Mouse (Mus musculus): ENCODE results near the gene Atp2a2. TPM values are rescaled to one million over a fixed set of nuclear protein-coding genes. Genes with fewer than 3 reads are reported as not detected.

Gene Atp2a2
- total and polyA plus RNA-seq, 2 experiments from 2014 or later = 45.2 to 202 TPM

DNA sequence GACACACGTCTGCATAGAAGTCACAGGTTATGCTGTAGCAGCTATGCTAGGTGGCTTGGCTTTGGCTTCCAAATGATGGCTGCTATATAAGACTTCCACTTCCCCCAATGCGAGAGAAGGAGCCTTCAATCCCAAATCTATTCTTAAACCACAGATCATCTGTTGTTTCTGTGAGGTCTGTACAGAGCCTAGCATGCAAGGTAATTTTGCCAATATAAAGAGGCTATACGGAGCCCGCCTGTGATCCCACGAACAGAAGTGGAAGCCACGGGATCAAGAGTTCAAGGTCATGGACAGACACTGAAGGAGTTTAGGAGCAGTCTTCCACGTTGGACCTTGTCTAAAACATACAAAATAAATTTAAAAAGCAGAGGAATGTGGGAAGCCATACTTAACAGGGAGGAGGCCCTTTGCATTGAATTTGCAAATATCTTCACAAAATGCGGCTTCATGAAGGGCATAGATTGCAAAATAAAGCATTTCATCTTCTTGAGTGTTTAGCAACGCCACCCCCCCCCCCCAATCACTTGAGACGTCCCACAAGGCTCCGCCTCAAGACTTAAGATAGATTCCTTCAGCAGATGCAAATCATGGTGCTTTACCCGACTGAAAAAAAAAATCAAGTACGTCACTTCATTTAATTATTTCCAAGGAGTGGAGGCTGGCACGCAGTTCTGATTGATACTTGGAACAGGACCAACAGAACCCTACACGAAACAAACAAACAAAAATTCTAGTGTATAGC, 1.2 kb upstream of the Atp2a2 start:
- 27% methylated on average over 15 of the region's 15 CpGs for WGBS
- no peak for TF ChIP-seq CTCF (IDR thresholded peaks at IDR 0.05)
- H3K27me3 ChIP-seq (ENCODE audit: insufficient read depth, low read length) = no peaks in the 10 kb centered on the region
- H3K4me3 ChIP-seq (ENCODE audit: low read depth, low read length) = peak overlapping the region; percentile 95
- H3K27ac ChIP-seq (ENCODE audit: low read depth, low read length) = peak overlapping the region; percentile 100
- H3K4me2 ChIP-seq (ENCODE audit: low read depth, low read length, poor library complexity, severe bottlenecking) = peak overlapping the region; percentile 75
- no peak for ATAC-seq (ENCODE audit: low FRiP score)
- H3K4me1 ChIP-seq (ENCODE audit: insufficient read depth, low read length) = peaks cover 15% of the 10 kb centered on the region
- peak overlapping the region; percentile 99 for H3K9ac ChIP-seq (replicated peaks; ENCODE audit: low read length, poor library complexity, severe bottlenecking)
- H3K9me3 ChIP-seq (ENCODE audit: low read length) = no peaks in the 10 kb centered on the region
- no peaks in the 10 kb centered on the region for H3K36me3 ChIP-seq (ENCODE audit: insufficient read depth, low read length)
- DNase-seq (ENCODE audit: low spot score) = peak; percentile 32

DNA sequence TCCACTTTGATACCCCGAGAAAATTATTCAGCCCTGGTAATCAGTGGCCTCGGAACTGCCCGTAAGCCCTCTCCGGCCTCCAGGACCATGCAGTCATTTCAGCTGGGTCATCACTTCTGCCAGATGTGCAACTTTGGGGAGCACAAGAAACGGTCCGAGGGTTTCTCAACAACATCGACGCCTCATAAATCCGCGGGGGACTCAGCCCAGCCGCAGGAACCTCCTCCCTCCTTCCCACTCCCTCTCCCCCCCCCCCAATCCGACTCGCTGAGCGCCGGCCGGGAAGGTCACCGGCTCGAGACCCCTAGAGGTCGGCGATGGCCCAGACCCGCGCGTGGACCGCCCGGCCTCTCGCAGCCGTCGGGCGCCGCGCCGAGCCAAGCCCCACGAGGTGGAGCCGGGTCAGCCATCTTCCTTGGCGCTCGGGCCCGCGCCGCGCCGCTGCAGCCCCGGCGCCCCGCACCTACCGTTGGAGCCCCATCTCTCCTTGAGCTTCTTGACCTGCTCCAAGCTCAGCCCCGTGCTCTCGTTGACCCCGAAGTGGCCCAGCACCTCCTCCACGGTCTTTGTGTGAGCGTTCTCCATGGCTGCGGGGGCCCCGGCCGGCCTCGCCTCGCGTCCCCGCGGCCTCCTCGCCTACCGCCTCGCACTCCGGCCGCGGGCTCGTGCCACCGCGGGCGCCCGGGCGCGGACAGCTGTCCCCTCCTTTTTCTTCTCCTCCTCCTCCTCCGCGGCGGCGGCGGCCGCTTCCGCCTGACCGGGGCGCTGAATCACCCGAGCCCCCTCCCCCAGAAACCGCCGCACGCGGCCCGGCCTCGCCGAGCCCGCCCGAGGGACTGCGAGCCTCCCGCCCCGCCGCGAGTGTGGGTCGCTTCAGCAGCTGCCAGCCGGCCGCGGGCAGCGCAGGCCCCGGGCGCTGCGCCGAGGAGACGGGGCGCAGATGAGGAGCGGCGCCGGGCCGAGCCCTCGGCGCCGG, 636 bp downstream of the Atp2a2 start:
- H3K36me3 ChIP-seq (ENCODE audit: insufficient read depth, low read length) = 0 out of 2 replicates have a peak, but pooled peaks cover 4% of the 10 kb centered on the region
- H3K9me3 ChIP-seq (ENCODE audit: low read length) = no peaks in the 10 kb centered on the region
- under 1% methylated on average over 88 of the region's 113 CpGs for WGBS
- peak; percentile 28 for ATAC-seq (ENCODE audit: low FRiP score)
- peak overlapping the region; percentile 95 for H3K4me3 ChIP-seq (ENCODE audit: low read depth, low read length)
- no peaks in the 10 kb centered on the region for H3K27me3 ChIP-seq (ENCODE audit: insufficient read depth, low read length)
- DNase-seq (ENCODE audit: low spot score) = peak; percentile 40
- peak overlapping the region; percentile 99 for H3K9ac ChIP-seq (replicated peaks; ENCODE audit: low read length, poor library complexity, severe bottlenecking)
- peak overlapping the region; percentile 75 for H3K4me2 ChIP-seq (ENCODE audit: low read depth, low read length, poor library complexity, severe bottlenecking)
- 0 out of 2 replicates have a peak, but pooled peaks have one; percentile 9 for TF ChIP-seq CTCF (IDR thresholded peaks at IDR 0.05)
- H3K4me1 ChIP-seq (ENCODE audit: insufficient read depth, low read length) = peaks cover 21% of the 10 kb centered on the region
- H3K27ac ChIP-seq (ENCODE audit: low read depth, low read length) = peak overlapping the region; percentile 100

DNA sequence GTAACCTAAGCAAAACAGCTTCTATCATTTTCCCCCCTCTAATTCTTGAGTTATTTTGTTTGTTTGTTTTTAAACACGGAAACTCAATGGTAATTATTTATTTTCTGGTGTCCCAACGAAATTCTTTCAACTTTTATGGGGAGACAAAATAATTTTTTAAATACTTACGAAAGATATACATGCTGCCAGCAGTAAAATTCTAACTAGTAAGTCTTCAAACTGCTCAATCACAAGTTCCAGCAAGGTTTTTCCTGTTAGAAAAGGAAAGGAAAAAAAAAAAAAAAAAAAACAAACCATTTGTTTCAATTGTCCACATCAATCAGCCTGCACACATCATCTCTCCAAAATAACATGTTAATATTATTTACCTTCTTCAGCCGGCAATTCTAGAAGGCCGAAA, 1.5 kb downstream of the Atp2a2 start:
- peak overlapping the region; percentile 75 for H3K4me2 ChIP-seq (ENCODE audit: low read depth, low read length, poor library complexity, severe bottlenecking)
- WGBS = 36% methylated on average over 5 of the region's 5 CpGs
- no peaks in the 10 kb centered on the region for H3K9me3 ChIP-seq (ENCODE audit: low read length)
- H3K9ac ChIP-seq (replicated peaks; ENCODE audit: low read length, poor library complexity, severe bottlenecking) = peak overlapping the region; percentile 99
- H3K4me3 ChIP-seq (ENCODE audit: low read depth, low read length) = peak overlapping the region; percentile 95
- DNase-seq (ENCODE audit: low spot score) = no peak
- TF ChIP-seq CTCF (IDR thresholded peaks at IDR 0.05) = no peak
- H3K27ac ChIP-seq (ENCODE audit: low read depth, low read length) = peak overlapping the region; percentile 100
- ATAC-seq (ENCODE audit: low FRiP score) = no peak
- peaks cover 21% of the 10 kb centered on the region for H3K4me1 ChIP-seq (ENCODE audit: insufficient read depth, low read length)
- H3K36me3 ChIP-seq (ENCODE audit: insufficient read depth, low read length) = 0 out of 2 replicates have a peak, but pooled peaks cover 8% of the 10 kb centered on the region
- H3K27me3 ChIP-seq (ENCODE audit: insufficient read depth, low read length) = no peaks in the 10 kb centered on the region

DNA sequence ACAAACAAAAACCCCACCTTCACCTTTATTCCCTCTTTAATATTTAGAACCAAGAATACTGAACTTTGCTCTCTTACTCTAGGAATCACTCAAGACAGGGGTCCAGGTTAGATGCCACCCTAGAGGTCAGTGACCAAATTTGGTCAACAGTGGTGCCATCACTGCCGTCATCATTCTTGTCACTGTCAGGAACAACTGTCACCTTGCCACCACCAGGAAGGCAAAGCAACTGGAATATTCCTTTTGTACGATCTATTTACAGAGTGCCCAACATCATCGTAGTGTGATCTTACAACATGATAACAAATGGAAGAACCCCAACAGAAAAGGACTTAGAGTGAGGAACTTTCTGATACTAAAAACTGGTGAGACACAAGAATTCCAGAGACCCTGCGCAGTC, 1.9 kb downstream of the Atp2a2 start:
- Histone ChIP-seq H3K36me3 (ENCODE audit: insufficient read depth, low read length) (0 out of 2 replicates have a peak, but pooled peaks cover 8% of the 10 kb centered on the region), H3K4me1 (ENCODE audit: insufficient read depth, low read length) (peaks cover 21% of the 10 kb centered on the region), H3K27ac (ENCODE audit: low read depth, low read length) (no peak overlapping the region), H3K27me3 (ENCODE audit: insufficient read depth, low read length) (no peaks in the 10 kb centered on the region), H3K9ac (replicated peaks; ENCODE audit: low read length, poor library complexity, severe bottlenecking) (peak overlapping the region; percentile 24; the same call in 1 of the 2 replicates), H3K4me2 (ENCODE audit: low read depth, low read length, poor library complexity, severe bottlenecking) (peak overlapping the region; percentile 75), H3K4me3 (ENCODE audit: low read depth, low read length) (peak overlapping the region; percentile 95), H3K9me3 (ENCODE audit: low read length) (no peaks in the 10 kb centered on the region)
- WGBS = 49% methylated on average over 4 of the region's 4 CpGs
- no peak for TF ChIP-seq CTCF (IDR thresholded peaks at IDR 0.05)
- ATAC-seq (ENCODE audit: low FRiP score) (no peak), DNase-seq (ENCODE audit: low spot score) (no peak)

DNA sequence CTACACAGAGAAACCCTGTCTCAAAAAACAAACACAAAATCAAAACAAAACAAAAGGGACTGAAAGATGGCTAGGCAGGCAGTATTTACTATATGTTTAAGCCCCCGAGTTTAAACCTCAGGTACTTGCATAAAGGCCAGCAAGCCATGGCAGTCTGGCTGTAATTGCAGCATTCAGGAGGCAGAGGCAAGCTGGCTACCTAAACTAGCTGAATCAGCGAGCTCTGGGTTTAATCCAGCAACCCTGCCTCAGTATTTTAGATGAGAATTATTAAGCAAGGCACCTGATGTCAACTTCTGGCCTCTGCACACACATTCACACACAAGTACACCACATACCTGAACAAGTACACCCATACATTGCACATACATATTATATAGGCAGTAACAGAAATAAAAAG, 4.0 kb downstream of the Atp2a2 start:
- WGBS = 50% methylated on average over 2 of the region's 2 CpGs

More for the DNA sequence above, 4.0 kb downstream of the Atp2a2 start:
- peaks cover 19% of the 10 kb centered on the region for H3K4me1 ChIP-seq (ENCODE audit: insufficient read depth, low read length)
- no peak for TF ChIP-seq CTCF (IDR thresholded peaks at IDR 0.05)
- H3K27me3 ChIP-seq (ENCODE audit: insufficient read depth, low read length) = no peaks in the 10 kb centered on the region
- no peak overlapping the region for H3K27ac ChIP-seq (ENCODE audit: low read depth, low read length)
- ATAC-seq (ENCODE audit: low FRiP score) = no peak
- 0 out of 2 replicates have a peak, but pooled peaks cover 15% of the 10 kb centered on the region for H3K36me3 ChIP-seq (ENCODE audit: insufficient read depth, low read length)
- H3K4me2 ChIP-seq (ENCODE audit: low read depth, low read length, poor library complexity, severe bottlenecking) = peak overlapping the region; percentile 22; the same call in 1 of the 2 replicates
- no peak overlapping the region for H3K9ac ChIP-seq (replicated peaks; ENCODE audit: low read length, poor library complexity, severe bottlenecking)
- H3K4me3 ChIP-seq (ENCODE audit: low read depth, low read length) = no peak overlapping the region
- no peak for DNase-seq (ENCODE audit: low spot score)
- H3K9me3 ChIP-seq (ENCODE audit: low read length) = no peaks in the 10 kb centered on the region

Data from midbrain, postnatal 0 days (tissue).